Mouse (Mus musculus) spleen, postnatal 4 days (tissue): ENCODE measurements around the gene Rhbdd3.

ENCODE experiments used
- DNase-seq, 2 experiments: peaks; one replicate each; pipeline ENCODE4 v3.0.0; 2022; ENCODE audit warnings: low spot score in 2 of 2

The Rhbdd3 gene

GRCm38 (mm10) chr11:5114931-5115581 lies 16.3 kb downstream of the Rhbdd3 start:
- peak; percentile 89 to 97 for DNase-seq

GRCm38 (mm10) chr11:5125713-5126112 lies 27.0 kb downstream of the Rhbdd3 start:
- no peak for DNase-seq

GRCm38 (mm10) chr11:5129035-5129480 lies 30.3 kb downstream of the Rhbdd3 start:
- no peak for DNase-seq

GRCm38 (mm10) chr11:5130111-5130665 lies 31.5 kb downstream of the Rhbdd3 start:
- no peak for DNase-seq

- no peak for DNase-seq
Measured at GRCm38 (mm10) chr11:5132751-5133150, 34.0 kb downstream of the Rhbdd3 start.

- DNase-seq: no peak
Measured at GRCm38 (mm10) chr11:5135914-5136313, 37.2 kb downstream of the Rhbdd3 start.

GRCm38 (mm10) chr11:5138642-5139041 lies 39.9 kb downstream of the Rhbdd3 start:
- DNase-seq: no peak

- no peak for DNase-seq
Measured at GRCm38 (mm10) chr11:5139372-5139771, 40.6 kb downstream of the Rhbdd3 start.

GRCm38 (mm10) chr11:5140619-5141018 lies 41.9 kb downstream of the Rhbdd3 start:
- peak; percentile 61 to 75 for DNase-seq

GRCm38 (mm10) chr11:5141252-5141651 lies 42.5 kb downstream of the Rhbdd3 start:
- DNase-seq: no peak

GRCm38 (mm10) chr11:5141965-5142364 lies 43.2 kb downstream of the Rhbdd3 start:
- DNase-seq: no peak

GRCm38 (mm10) chr11:5145600-5145999 lies 46.9 kb downstream of the Rhbdd3 start:
- no peak for DNase-seq

- DNase-seq: no peak
Measured at GRCm38 (mm10) chr11:5149249-5149648, 50.5 kb downstream of the Rhbdd3 start.

GRCm38 (mm10) chr11:5149955-5150354 lies 51.2 kb downstream of the Rhbdd3 start:
- no peak for DNase-seq

- DNase-seq: peak; percentile 59 to 72
Measured at GRCm38 (mm10) chr11:5150416-5151246, 51.9 kb downstream of the Rhbdd3 start.

- no peak for DNase-seq
Measured at GRCm38 (mm10) chr11:5151247-5151630, 52.5 kb downstream of the Rhbdd3 start.

GRCm38 (mm10) chr11:5151680-5152337 lies 53.1 kb downstream of the Rhbdd3 start, which contains the start of gene Emid1:
Emid1 (minus strand) TSS chr11:5152257.
- no peak for DNase-seq

GRCm38 (mm10) chr11:5154961-5155805 lies 56.5 kb downstream of the Rhbdd3 start:
- DNase-seq: no peak
